In genomic region chr6:104312993-104313392, GRCm38 (mm10) we compare ENCODE assay signal across 10 mouse cellular contexts.
A peak's percentile ranks its signal among the peaks of the same experiment; 100 is the strongest.
DNase-seq lines count a peak whose midpoint lies in the region; ATAC-seq lines count a peak whose summit lies in the region.
"Had no signal": no experiment of that assay in that cellular context is flagged by ENCODE, and none has a peak within 500 bp of the region (broad histone marks: within the 10 kb centered on the region; RNA-seq: fewer than 3 reads in every experiment).

No protein-coding gene starts in this region.

- 11% methylated on average over 3 of the region's 3 CpGs for WGBS in forebrain, embryonic 14.5 days
- WGBS in heart, embryonic 10.5 days: 76% methylated on average over 3 of the region's 3 CpGs

- no peaks in the 10 kb centered on the region for H3K4me1 ChIP-seq in forebrain, embryonic 14.5 days (ENCODE audit: control insufficient read depth, insufficient read depth, low read length)
- no peaks in the 10 kb centered on the region for H3K4me1 ChIP-seq in heart, embryonic 10.5 days
- H3K4me1 ChIP-seq: heart, embryonic 13.5 days had no signal

- H3K9me3 ChIP-seq in forebrain, embryonic 14.5 days (replicated peaks; ENCODE audit: control insufficient read depth, low read length): no peaks in the 10 kb centered on the region
- H3K9me3 ChIP-seq in heart, embryonic 10.5 days: no peaks in the 10 kb centered on the region
- H3K9me3 ChIP-seq: heart, embryonic 13.5 days had no signal

- H3K27me3 ChIP-seq in forebrain, embryonic 14.5 days (replicated peaks; ENCODE audit: control insufficient read depth, insufficient read depth, low read length): no peaks in the 10 kb centered on the region
- no peaks in the 10 kb centered on the region for H3K27me3 ChIP-seq in heart, embryonic 10.5 days (ENCODE audit: insufficient read depth, poor library complexity, severe bottlenecking)
- H3K27me3 ChIP-seq: heart, embryonic 13.5 days had no signal

- no peak overlapping the region for H3K9ac ChIP-seq in forebrain, embryonic 14.5 days (ENCODE audit: low read length)
- H3K9ac ChIP-seq: heart, embryonic 13.5 days had no signal

- no peak overlapping the region for H3K4me3 ChIP-seq in forebrain, embryonic 14.5 days (ENCODE audit: low read depth, low read length)
- no peak overlapping the region for H3K4me3 ChIP-seq in heart, embryonic 10.5 days
- H3K4me3 ChIP-seq: heart, embryonic 13.5 days had no signal

- peak; percentile 99 for DNase-seq in cerebellum, adult 9-11 months
- DNase-seq in forebrain, embryonic 14.5 days (ENCODE audit: low spot score): peak; percentile 85
- peak; percentile 2 for DNase-seq in layer of hippocampus, adult 9-10 months (ENCODE audit: low spot score)
- peak; percentile 75 for DNase-seq in retina, postnatal 1 day
- no peak for DNase-seq in spleen, postnatal 14 days (ENCODE audit: low spot score in 2 of 2)
- no peak for DNase-seq in heart, embryonic 10.5 days (ENCODE audit: low spot score)
- DNase-seq in lung, adult 18-20 months: no peak
- no peak for DNase-seq in urinary bladder, adult 2 months (ENCODE audit: low spot score)
- DNase-seq: liver had no signal

- peak; percentile 97 for ATAC-seq in forebrain, embryonic 14.5 days

- no peak overlapping the region for H3K4me2 ChIP-seq in forebrain, embryonic 14.5 days (ENCODE audit: low read length)
- H3K4me2 ChIP-seq: heart, embryonic 13.5 days had no signal

- H3K36me3 ChIP-seq in forebrain, embryonic 14.5 days (ENCODE audit: control insufficient read depth, insufficient read depth, low read length): no peaks in the 10 kb centered on the region
- H3K36me3 ChIP-seq in heart, embryonic 10.5 days: no peaks in the 10 kb centered on the region
- H3K36me3 ChIP-seq: heart, embryonic 13.5 days had no signal

- H3K27ac ChIP-seq in forebrain, embryonic 14.5 days (ENCODE audit: low read depth, low read length): no peak overlapping the region
- no peak overlapping the region for H3K27ac ChIP-seq in heart, embryonic 10.5 days
- H3K27ac ChIP-seq: heart, embryonic 13.5 days had no signal

Comparison
In these comparisons a context has a peak if more than half of its experiments do, and no peak if none do; other contexts are left out.
1. DNase-seq: peak in cerebellum, adult 9-11 months (single experiment), forebrain, embryonic 14.5 days (single experiment), layer of hippocampus, adult 9-10 months (single experiment) and retina, postnatal 1 day (single experiment); none in spleen, postnatal 14 days (0 of 2), heart, embryonic 10.5 days (single experiment), lung, adult 18-20 months (0 of 2) and urinary bladder, adult 2 months (single experiment).